Mouse (Mus musculus) stomach, postnatal 0 days (tissue): ENCODE data around the gene Sema6b.

Source experiments
- CTCF ChIP-seq: IDR thresholded peaks from 2 replicates; pipeline ENCODE4 v1.5.1; 2016; ENCODE audit warnings: antibody characterized with exemption, low read depth, mild to moderate bottlenecking, moderate library complexity
- EP300 ChIP-seq: optimal IDR thresholded peaks from 2 replicates; pipeline ENCODE3; 2016; ENCODE audit warnings: antibody characterized with exemption

DNA sequence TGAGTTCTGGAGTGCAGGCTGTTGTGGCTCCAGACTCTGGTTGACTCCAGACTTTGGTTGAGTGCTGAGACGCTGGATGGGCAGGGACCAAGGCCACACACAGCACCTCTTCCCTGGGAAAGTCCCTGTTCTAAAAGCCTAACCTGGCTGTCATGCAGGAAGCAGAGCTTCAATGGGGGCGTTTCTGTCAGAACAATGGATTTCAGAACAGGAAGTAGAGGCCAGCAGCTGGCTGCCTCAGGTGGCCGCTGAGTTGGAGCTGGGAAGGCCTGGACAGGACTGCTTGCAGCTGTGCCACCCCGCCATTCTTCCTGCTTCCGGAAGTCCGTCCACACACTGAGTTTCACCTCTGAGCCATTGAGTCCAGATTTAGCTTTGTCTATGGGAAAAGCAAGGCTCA, 29.7 kb upstream of the Sema6b start:
- TF ChIP-seq EP300 (no peak), CTCF (no peak)
